Mouse (Mus musculus) midbrain, embryonic 16.5 days (tissue): ENCODE data around the gene Acap1. TPM values are rescaled to one million over a fixed set of nuclear protein-coding genes. Genes with fewer than 3 reads are reported as not detected.
A peak's percentile ranks its signal among the peaks of the same experiment; 100 is the strongest.

Experiments used
- ATAC-seq: fragments of 200-750 bp; cut with Nextera tagmentation; 2 replicates; pipeline ENCODE4 v1.8.0; 2017; ENCODE audit warnings: moderate TSS enrichment
- H3K27ac ChIP-seq: fragments of 300-500 bp; sonication (generic); 2 replicates; pipeline ENCODE4 v1.5.1; 2014; ENCODE audit warnings: mild to moderate bottlenecking, low read length, mixed read lengths
- H3K27me3 ChIP-seq: fragments of 300-500 bp; sonication (generic); 2 replicates; pipeline ENCODE4 v1.6.1; 2014; ENCODE audit warnings: low read depth, low read length, mixed read lengths; ENCODE audit not compliant: control insufficient read depth, insufficient read depth
- H3K36me3 ChIP-seq: fragments of 300-500 bp; sonication (generic); 2 replicates; pipeline ENCODE4 v1.6.1; 2014; ENCODE audit warnings: mild to moderate bottlenecking, low read length, moderate library complexity, mixed read lengths; ENCODE audit not compliant: control insufficient read depth, insufficient read depth
- H3K4me1 ChIP-seq: fragments of 300-500 bp; sonication (generic); 2 replicates; pipeline ENCODE4 v1.6.1; 2014; ENCODE audit warnings: mild to moderate bottlenecking, low read length, mixed read lengths; ENCODE audit not compliant: control insufficient read depth, insufficient read depth
- H3K4me2 ChIP-seq: fragments of 300-500 bp; sonication (generic); 2 replicates; pipeline ENCODE4 v1.6.1; 2014; ENCODE audit warnings: mild to moderate bottlenecking, low read length, mixed read lengths
- H3K4me3 ChIP-seq: fragments of 300-500 bp; sonication (generic); 2 replicates; pipeline ENCODE4 v1.5.1; 2014; ENCODE audit warnings: low read depth, mild to moderate bottlenecking, low read length, moderate library complexity, mixed read lengths
- H3K9ac ChIP-seq: fragments of 300-500 bp; sonication (generic); 2 replicates; pipeline ENCODE4 v1.6.1; 2014; ENCODE audit warnings: low read depth, low read length, mixed read lengths
- H3K9me3 ChIP-seq: fragments of 300-500 bp; sonication (generic); replicated peaks from 2 replicates; pipeline ENCODE4 v1.6.1; 2014; ENCODE audit warnings: mild to moderate bottlenecking, low read length, mixed read lengths; ENCODE audit not compliant: control insufficient read depth, poor library complexity, severe bottlenecking
- WGBS: fragments of 180-500 bp; shearing (Covaris S2); extraction: QIAGEN DNeasy Blood & Tissue Kit; methylation state at CpG from one replicate; pipeline ENCODE4 v1.1.7; 2014; 5-methylcytosine and 5-hydroxymethylcytosine counted together
- polyA plus RNA-seq: library from polyadenylated mRNA; unstranded; fragments of >200 nt; fragmentation: Nextera tagmentation; extraction: Ambion mirVana; gene quantifications from 2 replicates; pipeline ENCODE4 v1.2.1, GENCODE M21; 2015

The Acap1 gene
- polyA plus RNA-seq, 1 experiment from 2014 or later = 0.26 TPM

- H3K4me1 ChIP-seq = no peaks in the 10 kb centered on the region
- no peaks in the 10 kb centered on the region for H3K9me3 ChIP-seq
- 22% methylated on average over 30 of the region's 30 CpGs for WGBS
- no peak within 1 kb of the TSS for H3K27ac ChIP-seq
- H3K4me2 ChIP-seq = no peak within 1 kb of the TSS
- no peaks in the 10 kb centered on the region for H3K36me3 ChIP-seq
- no peak for ATAC-seq
- no peak within 1 kb of the TSS for H3K9ac ChIP-seq
- H3K27me3 ChIP-seq = peaks cover 11% of the 10 kb centered on the region
- H3K4me3 ChIP-seq = no peak within 1 kb of the TSS
Measured at GRCm38 (mm10) chr11:69858113-69858998, 37.0 kb downstream of the Acap1 start, which contains the start of gene Tnk1. Tnk1 (minus strand) TSS chr11:69858730.

DNA sequence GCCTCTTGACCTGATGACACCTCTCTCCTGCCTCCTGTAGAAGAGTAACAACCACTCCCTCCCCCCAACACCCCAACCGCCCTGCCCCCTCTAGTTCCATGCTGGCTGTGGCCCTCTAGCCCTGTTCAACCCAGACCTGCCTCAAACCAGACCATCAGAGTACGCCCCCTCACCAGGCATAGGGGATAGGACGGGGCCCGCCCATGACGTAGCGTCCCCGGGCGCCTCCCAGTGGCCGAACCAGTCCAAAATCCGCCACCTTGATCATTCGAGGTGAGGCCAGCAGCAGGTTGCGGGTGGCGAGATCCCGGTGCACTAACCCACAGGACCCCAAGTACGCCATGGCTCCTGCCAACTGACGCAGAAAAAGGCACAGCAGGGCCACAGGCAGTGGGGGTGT, 40.0 kb downstream of the Acap1 start:
- ATAC-seq = 0 out of 2 replicates have a peak, but pooled peaks have one; percentile 50
- H3K27ac ChIP-seq = no peak overlapping the region
- H3K4me3 ChIP-seq = no peak overlapping the region
- no peak overlapping the region for H3K4me2 ChIP-seq
- peaks cover 14% of the 10 kb centered on the region for H3K36me3 ChIP-seq
- H3K27me3 ChIP-seq = peaks cover 11% of the 10 kb centered on the region
- no peaks in the 10 kb centered on the region for H3K4me1 ChIP-seq
- H3K9ac ChIP-seq = no peak overlapping the region
- 16% methylated on average over 16 of the region's 16 CpGs for WGBS
- no peaks in the 10 kb centered on the region for H3K9me3 ChIP-seq

GRCm38 (mm10) chr11:69854680-69855079, 40.7 kb downstream of the Acap1 start:
- Histone ChIP-seq H3K36me3 (peaks cover 21% of the 10 kb centered on the region), H3K4me1 (no peaks in the 10 kb centered on the region), H3K4me2 (no peak overlapping the region), H3K9ac (no peak overlapping the region), H3K9me3 (no peaks in the 10 kb centered on the region), H3K27ac (no peak overlapping the region), H3K27me3 (peaks cover 11% of the 10 kb centered on the region), H3K4me3 (no peak overlapping the region)
- 84% methylated on average over 10 of the region's 10 CpGs for WGBS
- no peak for ATAC-seq

GRCm38 (mm10) chr11:69853994-69854393, 41.3 kb downstream of the Acap1 start:
- H3K27ac ChIP-seq = no peak overlapping the region
- peaks cover 27% of the 10 kb centered on the region for H3K36me3 ChIP-seq
- H3K9ac ChIP-seq = no peak overlapping the region
- H3K4me3 ChIP-seq = no peak overlapping the region
- WGBS = 69% methylated on average over 7 of the region's 7 CpGs
- H3K4me1 ChIP-seq = no peaks in the 10 kb centered on the region
- H3K27me3 ChIP-seq = peaks cover 11% of the 10 kb centered on the region
- H3K9me3 ChIP-seq = no peaks in the 10 kb centered on the region
- ATAC-seq = no peak
- no peak overlapping the region for H3K4me2 ChIP-seq

- Histone ChIP-seq H3K9me3 (no peaks in the 10 kb centered on the region), H3K4me2 (no peak overlapping the region), H3K9ac (no peak overlapping the region), H3K27ac (no peak overlapping the region), H3K4me3 (no peak overlapping the region), H3K27me3 (no peaks in the 10 kb centered on the region), H3K4me1 (peaks cover 15% of the 10 kb centered on the region), H3K36me3 (peaks cover 32% of the 10 kb centered on the region)
- ATAC-seq = no peak
- WGBS = 74% methylated on average over 8 of the region's 8 CpGs
Measured at GRCm38 (mm10) chr11:69850754-69851153, 44.6 kb downstream of the Acap1 start.

GRCm38 (mm10) chr11:69849884-69850283, 45.5 kb downstream of the Acap1 start:
- Histone ChIP-seq H3K4me1 (peaks cover 22% of the 10 kb centered on the region), H3K27ac (no peak overlapping the region), H3K9ac (no peak overlapping the region), H3K4me3 (no peak overlapping the region), H3K4me2 (no peak overlapping the region), H3K36me3 (peaks cover 32% of the 10 kb centered on the region), H3K27me3 (no peaks in the 10 kb centered on the region), H3K9me3 (no peaks in the 10 kb centered on the region)
- ATAC-seq = no peak
- 92% methylated on average over 15 of the region's 15 CpGs for WGBS

DNA sequence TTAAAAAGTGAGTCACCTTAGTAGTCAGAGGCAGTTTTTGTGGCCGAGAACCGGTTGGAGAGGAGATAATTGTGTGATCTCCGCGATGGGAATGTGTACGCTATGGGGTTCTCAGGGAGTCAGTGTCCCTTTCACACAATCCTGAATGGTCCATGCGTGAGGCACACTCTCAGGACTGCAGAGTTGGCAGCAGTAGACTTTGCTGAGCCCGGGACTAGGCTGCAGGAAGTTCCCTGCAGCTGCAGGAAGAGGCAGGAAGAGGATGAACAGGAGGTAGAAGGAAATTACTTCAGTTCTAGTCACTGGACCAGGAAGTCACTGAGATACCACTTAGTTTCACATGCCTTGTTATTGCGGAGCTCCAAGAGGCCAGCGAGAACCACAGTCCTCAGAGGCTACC, 46.2 kb downstream of the Acap1 start:
- no peak overlapping the region for H3K4me3 ChIP-seq
- peaks cover 32% of the 10 kb centered on the region for H3K36me3 ChIP-seq
- no peak overlapping the region for H3K9ac ChIP-seq
- no peaks in the 10 kb centered on the region for H3K27me3 ChIP-seq
- peaks cover 22% of the 10 kb centered on the region for H3K4me1 ChIP-seq
- no peak overlapping the region for H3K27ac ChIP-seq
- H3K9me3 ChIP-seq = no peaks in the 10 kb centered on the region
- no peak overlapping the region for H3K4me2 ChIP-seq
- WGBS = 91% methylated on average over 9 of the region's 9 CpGs
- ATAC-seq = no peak

GRCm38 (mm10) chr11:69848021-69848420, 47.3 kb downstream of the Acap1 start:
- Histone ChIP-seq H3K9ac (peak overlapping the region; percentile 88; the same call in 1 of the 2 replicates), H3K4me2 (peak overlapping the region; percentile 94), H3K27ac (no peak overlapping the region), H3K4me3 (no peak overlapping the region), H3K4me1 (peaks cover 22% of the 10 kb centered on the region), H3K36me3 (peaks cover 32% of the 10 kb centered on the region), H3K27me3 (no peaks in the 10 kb centered on the region), H3K9me3 (no peaks in the 10 kb centered on the region)
- no peak for ATAC-seq
- WGBS = 93% methylated on average over 6 of the region's 6 CpGs
